Comparison of ENCODE assay signal across 13 mouse cellular contexts in genomic region chr7:26767084-26767483, GRCm38 (mm10). TPM values are rescaled to one million over a fixed set of nuclear protein-coding genes. Genes with fewer than 3 reads are reported as not detected.
DNase-seq lines count a peak whose midpoint lies in the region; ATAC-seq and TF ChIP-seq lines count a peak whose summit lies in the region.
"Had no signal": no experiment of that assay in that cellular context is flagged by ENCODE, and none has a peak within 500 bp of the region (broad histone marks: within the 10 kb centered on the region; RNA-seq: fewer than 3 reads in every experiment).

No protein-coding gene starts in this region.

- WGBS in kidney, postnatal 0 days, result 70% methylated on average over 1 of the region's 1 CpGs

- peak; percentile 52; the same call in 1 of the 2 replicates for TF ChIP-seq CTCF in testis, adult 2 months (IDR thresholded peaks at IDR 0.05; ENCODE audit: control insufficient read depth, insufficient read depth, insufficient replicate concordance, low read depth, low read length)
- TF ChIP-seq CTCF in kidney, postnatal 0 days (IDR thresholded peaks at IDR 0.05; ENCODE audit: low read depth), result peak; percentile 59; the same call in 1 of the 2 replicates

- H3K27me3 ChIP-seq in testis, adult 2 months (ENCODE audit: control insufficient read depth, insufficient read depth, low read length), result no peaks in the 10 kb centered on the region
- no peaks in the 10 kb centered on the region for H3K27me3 ChIP-seq in kidney, postnatal 0 days (ENCODE audit: insufficient read depth, low read length)
- H3K27me3 ChIP-seq: forebrain, embryonic 13.5 days; heart, embryonic 12.5 days had no signal

- H3K36me3 ChIP-seq in testis, adult 2 months (ENCODE audit: control insufficient read depth, insufficient read depth, low read length), result no peaks in the 10 kb centered on the region
- no peaks in the 10 kb centered on the region for H3K36me3 ChIP-seq in kidney, postnatal 0 days (ENCODE audit: insufficient read depth, low read length)
- H3K36me3 ChIP-seq: heart, embryonic 12.5 days had no signal

- no peaks in the 10 kb centered on the region for H3K4me1 ChIP-seq in testis, adult 2 months (ENCODE audit: control insufficient read depth, insufficient read depth, low read length)
- no peaks in the 10 kb centered on the region for H3K4me1 ChIP-seq in kidney, postnatal 0 days (replicated peaks; ENCODE audit: insufficient read depth, low read length)
- H3K4me1 ChIP-seq: forebrain, embryonic 13.5 days; heart, embryonic 12.5 days had no signal

- no peak overlapping the region for H3K27ac ChIP-seq in testis, adult 2 months (ENCODE audit: control insufficient read depth, insufficient read depth, low read depth, low read length)
- H3K27ac ChIP-seq in kidney, postnatal 0 days, result no peak overlapping the region
- H3K27ac ChIP-seq: forebrain, embryonic 13.5 days had no signal

- DNase-seq in heart, adult 18-20 months, result peak; percentile 4 to 19
- no peak for DNase-seq in heart, adult 8-10 months (ENCODE audit: low spot score)
- no peak for DNase-seq in testis, postnatal 14 days (ENCODE audit: low spot score)
- no peak for DNase-seq in kidney, postnatal 0 days (ENCODE audit: low spot score)
- DNase-seq in testis, postnatal 10 days (ENCODE audit: low spot score), result peak; percentile 49
- no peak for DNase-seq in right cerebral cortex, adult 2 months (ENCODE audit: low spot score in 2 of 2)
- DNase-seq in left cerebral cortex, adult 9 months (ENCODE audit: low spot score in 2 of 2), result no peak
- DNase-seq: thymus, postnatal 36 days had no signal

- TF ChIP-seq POLR2A in testis, adult 2 months (IDR thresholded peaks at IDR 0.05; ENCODE audit: control insufficient read depth, low read depth, low read length), result no peak

- no peak overlapping the region for H3K4me3 ChIP-seq in testis, adult 2 months (ENCODE audit: control insufficient read depth, low read depth, low read length)
- H3K4me3 ChIP-seq in kidney, postnatal 0 days (replicated peaks; ENCODE audit: low read depth, low read length), result no peak overlapping the region
- H3K4me3 ChIP-seq: forebrain, embryonic 13.5 days; heart, embryonic 12.5 days had no signal

- no peaks in the 10 kb centered on the region for H3K9me3 ChIP-seq in kidney, postnatal 0 days (replicated peaks; ENCODE audit: low read length)
- H3K9me3 ChIP-seq: heart, embryonic 12.5 days had no signal

- no peak overlapping the region for H3K9ac ChIP-seq in kidney, postnatal 0 days (ENCODE audit: low read depth, low read length)
- H3K9ac ChIP-seq: forebrain, embryonic 13.5 days; heart, embryonic 12.5 days had no signal

- ATAC-seq in kidney, postnatal 0 days (replicated peaks; ENCODE audit: low FRiP score, low read depth), result no peak
- ATAC-seq: forebrain, embryonic 13.5 days had no signal

- H3K4me2 ChIP-seq in kidney, postnatal 0 days (ENCODE audit: low read length), result no peak overlapping the region
- H3K4me2 ChIP-seq: forebrain, embryonic 13.5 days; heart, embryonic 12.5 days had no signal

RNA-seq across cellular contexts. Expression of gene Cyp2b19, which starts 10.1 kb away (rescaled TPM):
- not detected for total RNA-seq in heart, adult 18-20 months (2021)
- total RNA-seq in heart, adult 8-10 months (2022), result not detected
- polyA plus RNA-seq in testis, adult 2 months (2012; rRNA removed), result 1.3 and 1.5 TPM in 2 replicates
- not detected in 2 replicates for polyA plus RNA-seq in kidney, postnatal 0 days (2015; fragmentation: Nextera tagmentation; extraction: Ambion mirVana)
- polyA plus RNA-seq: heart, embryonic 12.5 days; intestine, embryonic 14.5 days had no signal

RNA-seq across cellular contexts. Expression of gene Cyp2g1, which starts 41.6 kb away (rescaled TPM):
- not detected for total RNA-seq in heart, adult 18-20 months (2021)
- total RNA-seq in heart, adult 8-10 months (2022), result not detected
- polyA plus RNA-seq in testis, adult 2 months (2012; rRNA removed), result not detected in 2 replicates
- polyA plus RNA-seq in kidney, postnatal 0 days (2015; fragmentation: Nextera tagmentation; extraction: Ambion mirVana), result not detected in 2 replicates
- polyA plus RNA-seq: forebrain, embryonic 13.5 days; heart, embryonic 12.5 days; intestine, embryonic 14.5 days; limb, embryonic 14.5 days had no signal

Comparison
In these comparisons a context has a peak if more than half of its experiments do, and no peak if none do; other contexts are left out.
1. DNase-seq: peak in heart, adult 18-20 months (2 of 2) and testis, postnatal 10 days (single experiment); none in heart, adult 8-10 months (single experiment), testis, postnatal 14 days (single experiment), kidney, postnatal 0 days (single experiment), right cerebral cortex, adult 2 months (0 of 2) and left cerebral cortex, adult 9 months (0 of 2).